Mouse (Mus musculus) MEL (cell line): ENCODE results near the gene Slc25a48. TPM values are rescaled to one million over a fixed set of nuclear protein-coding genes. Genes with fewer than 3 reads are reported as not detected.

Source experiments
- DNase-seq: peaks from one replicate; pipeline ENCODE4 v3.0.0; 2011; ENCODE audit warnings: low read depth, low spot score
- H3K27ac ChIP-seq: 2 replicates; pipeline ENCODE4 v1.5.1; 2012; ENCODE audit warnings: low read depth, mild to moderate bottlenecking, control low read depth, low read length, moderate library complexity; ENCODE audit not compliant: control insufficient read depth
- H3K27me3 ChIP-seq, 2 experiments: fragments of 150-350 bp in 1 of 2; sonication (generic) in 1 of 2; 2 replicates each; pipeline ENCODE4 v1.6.1; 2012; ENCODE audit warnings: low read length in 2 of 2, mild to moderate bottlenecking in 2 of 2, improper control_type of control experiment in 1 of 2, moderate library complexity in 1 of 2; ENCODE audit not compliant: insufficient read depth in 2 of 2, control insufficient read depth in 1 of 2
- H3K36me3 ChIP-seq, 2 experiments: 2 replicates each; pipeline ENCODE4 v1.6.1; 2012 to 2014; ENCODE audit warnings: low read length in 2 of 2, improper control_type of control experiment in 1 of 2, inconsistent platforms in 1 of 2, mild to moderate bottlenecking in 1 of 2; ENCODE audit not compliant: insufficient read depth in 2 of 2, control insufficient read depth in 1 of 2
- H3K4me1 ChIP-seq, 2 experiments: fragments of 150-350 bp in 1 of 2; sonication (generic) in 1 of 2; 2 replicates each; pipeline ENCODE4 v1.6.1; 2012; ENCODE audit warnings: low read length in 2 of 2, improper control_type of control experiment in 1 of 2, mild to moderate bottlenecking in 1 of 2; ENCODE audit not compliant: insufficient read depth in 2 of 2, control insufficient read depth in 1 of 2
- H3K4me3 ChIP-seq, 2 experiments: fragments of 150-350 bp in 1 of 2; sonication (generic) in 1 of 2; 2 replicates each; pipeline ENCODE4 v1.5.1; 2012; ENCODE audit warnings: low read depth in 2 of 2, low read length in 2 of 2, mild to moderate bottlenecking in 2 of 2, moderate library complexity in 2 of 2, control low read depth in 1 of 2, improper control_type of control experiment in 1 of 2; ENCODE audit not compliant: control insufficient read depth in 1 of 2, insufficient read depth in 1 of 2
- H3K79me2 ChIP-seq: 2 replicates; pipeline ENCODE4 v1.6.1; 2012; ENCODE audit warnings: mild to moderate bottlenecking, low read length, moderate library complexity; ENCODE audit not compliant: control insufficient read depth, poor library complexity, insufficient read depth
- H3K9ac ChIP-seq: 2 replicates; pipeline ENCODE4 v1.6.1; 2012; ENCODE audit warnings: low read depth, mild to moderate bottlenecking, control low read depth, low read length, moderate library complexity; ENCODE audit not compliant: control insufficient read depth, poor library complexity, severe bottlenecking
- H3K9me3 ChIP-seq: fragments of 150-350 bp; sonication (generic); replicated peaks from 2 replicates; pipeline ENCODE4 v1.6.1; 2012; ENCODE audit warnings: mild to moderate bottlenecking, low read length, improper control_type of control experiment, moderate library complexity; ENCODE audit not compliant: insufficient read depth
- BHLHE40 ChIP-seq: IDR thresholded peaks from 2 replicates; pipeline ENCODE4 v1.6.1; 2012; ENCODE audit warnings: low read depth, mild to moderate bottlenecking, inconsistent platforms, low read length, improper control_type of control experiment, borderline replicate concordance
- CHD1 ChIP-seq: IDR thresholded peaks from 2 replicates; pipeline ENCODE4 v1.6.1; 2012; ENCODE audit warnings: low read depth, mild to moderate bottlenecking, inconsistent platforms, low read length, improper control_type of control experiment
- CTCF ChIP-seq, 3 experiments: IDR thresholded peaks in 2 of 3; conservative IDR thresholded peaks in 1 of 3; 2 replicates each; pipeline ENCODE4 v1.5.1; 2011 to 2012; ENCODE audit warnings: low read length in 3 of 3, low read depth in 2 of 3, mild to moderate bottlenecking in 2 of 3, improper control_type of control experiment in 1 of 3, inconsistent platforms in 1 of 3, mixed read lengths in 1 of 3, moderate library complexity in 1 of 3; ENCODE audit not compliant: control insufficient read depth in 1 of 3, insufficient read depth in 1 of 3, poor library complexity in 1 of 3, severe bottlenecking in 1 of 3
- EP300 ChIP-seq, 2 experiments: IDR thresholded peaks; 2 replicates each; pipeline ENCODE4 v1.6.1; 2011; ENCODE audit warnings: improper control_type of control experiment in 2 of 2, low read length in 2 of 2, low read depth in 1 of 2, mild to moderate bottlenecking in 1 of 2
- ETS1 ChIP-seq: IDR thresholded peaks from 2 replicates; pipeline ENCODE4 v1.6.1; 2012; ENCODE audit warnings: low read depth, mild to moderate bottlenecking, inconsistent platforms, low read length, improper control_type of control experiment, moderate library complexity
- GABPA ChIP-seq: IDR thresholded peaks from 2 replicates; pipeline ENCODE4 v1.6.1; 2012; ENCODE audit warnings: low read depth, mild to moderate bottlenecking, inconsistent platforms, low read length, improper control_type of control experiment, moderate library complexity
- GATA1 ChIP-seq: IDR thresholded peaks from 2 replicates; pipeline ENCODE4 v1.6.1; 2011; ENCODE audit warnings: low read depth, low read length, improper control_type of control experiment
- HCFC1 ChIP-seq: IDR thresholded peaks from 2 replicates; pipeline ENCODE4 v1.6.1; 2012; ENCODE audit warnings: low read depth, mild to moderate bottlenecking, inconsistent platforms, low read length, improper control_type of control experiment, moderate library complexity
- JUND ChIP-seq: IDR thresholded peaks from 2 replicates; pipeline ENCODE4 v1.6.1; 2011; ENCODE audit warnings: low read depth, mild to moderate bottlenecking, improper control_type of control experiment, low read length
- KAT2A ChIP-seq: conservative IDR thresholded peaks from 2 replicates; pipeline ENCODE4 v1.6.1; 2012; ENCODE audit warnings: low read depth, low read length, improper control_type of control experiment, inconsistent platforms
- MAFK ChIP-seq: IDR thresholded peaks from 2 replicates; pipeline ENCODE4 v1.6.1; 2011; ENCODE audit warnings: low read depth, mild to moderate bottlenecking, low read length, improper control_type of control experiment, borderline replicate concordance
- MAZ ChIP-seq: IDR thresholded peaks from 2 replicates; pipeline ENCODE4 v1.6.1; 2012; ENCODE audit warnings: low read depth, mild to moderate bottlenecking, inconsistent platforms, low read length, improper control_type of control experiment
- MEF2A ChIP-seq: IDR thresholded peaks from 2 replicates; pipeline ENCODE4 v1.6.1; 2014; ENCODE audit warnings: low read depth, mild to moderate bottlenecking, inconsistent platforms, low read length, improper control_type of control experiment; ENCODE audit not compliant: poor library complexity, insufficient replicate concordance, severe bottlenecking; ENCODE audit errors: extremely low read depth
- MYB ChIP-seq: IDR thresholded peaks from 2 replicates; pipeline ENCODE4 v1.6.1; 2011; ENCODE audit warnings: mild to moderate bottlenecking, low read depth, low read length, improper control_type of control experiment
- MYC ChIP-seq: IDR thresholded peaks from 2 replicates; pipeline ENCODE4 v1.6.1; 2011; ENCODE audit warnings: low read depth, mild to moderate bottlenecking, low read length, improper control_type of control experiment, moderate library complexity
- NELFE ChIP-seq: IDR thresholded peaks from 2 replicates; pipeline ENCODE4 v1.6.1; 2011; ENCODE audit warnings: low read depth, low read length, improper control_type of control experiment
- POLR2A ChIP-seq, 2 experiments: IDR thresholded peaks; 2 replicates each; pipeline ENCODE4 v1.6.1; 2011 to 2012; ENCODE audit warnings: low read length in 2 of 2, mild to moderate bottlenecking in 2 of 2, control low read depth in 1 of 2, improper control_type of control experiment in 1 of 2, low read depth in 1 of 2, moderate library complexity in 1 of 2; ENCODE audit not compliant: control insufficient read depth in 1 of 2, insufficient read depth in 1 of 2, poor library complexity in 1 of 2
- POLR2AphosphoS2 ChIP-seq: IDR thresholded peaks from 2 replicates; pipeline ENCODE4 v1.6.1; 2011; ENCODE audit warnings: low read length, improper control_type of control experiment
- POLR2AphosphoS5 ChIP-seq: IDR thresholded peaks from 2 replicates; pipeline ENCODE4 v1.6.1; 2012; ENCODE audit warnings: low read depth, borderline replicate concordance, mild to moderate bottlenecking, inconsistent platforms, low read length, moderate library complexity, mixed read lengths
- RAD21 ChIP-seq: IDR thresholded peaks from 2 replicates; pipeline ENCODE4 v1.6.1; 2011; ENCODE audit warnings: mild to moderate bottlenecking, low read depth, low read length, improper control_type of control experiment
- RCOR1 ChIP-seq: IDR thresholded peaks from 2 replicates; pipeline ENCODE4 v1.6.1; 2012; ENCODE audit warnings: low read depth, mild to moderate bottlenecking, inconsistent platforms, low read length, improper control_type of control experiment
- SIN3A ChIP-seq: IDR thresholded peaks from 2 replicates; pipeline ENCODE4 v1.6.1; 2012; ENCODE audit warnings: low read length, improper control_type of control experiment, inconsistent platforms
- TAL1 ChIP-seq: IDR thresholded peaks from 2 replicates; pipeline ENCODE4 v1.6.1; 2012; ENCODE audit warnings: mild to moderate bottlenecking, inconsistent platforms, low read length, moderate library complexity, mixed read lengths
- TBP ChIP-seq: IDR thresholded peaks from 2 replicates; pipeline ENCODE4 v1.8.0; 2011; ENCODE audit warnings: low read depth, low read length, improper control_type of control experiment
- UBTF ChIP-seq: IDR thresholded peaks from 2 replicates; pipeline ENCODE4 v1.6.1; 2012; ENCODE audit warnings: low read depth, mild to moderate bottlenecking, inconsistent platforms, low read length, improper control_type of control experiment, moderate library complexity, borderline replicate concordance; ENCODE audit not compliant: insufficient read depth
- ZC3H11A ChIP-seq: IDR thresholded peaks from 2 replicates; pipeline ENCODE4 v1.6.1; 2012; ENCODE audit warnings: low read depth, mild to moderate bottlenecking, inconsistent platforms, low read length, improper control_type of control experiment
- ZKSCAN1 ChIP-seq: IDR thresholded peaks from 2 replicates; pipeline ENCODE4 v1.6.1; 2012; ENCODE audit warnings: low read depth, mild to moderate bottlenecking, inconsistent platforms, low read length, improper control_type of control experiment, moderate library complexity
- polyA plus RNA-seq, 2 experiments: library from polyadenylated mRNA; stranded (reverse) in 1 of 2; unstranded in 1 of 2; fragments of >175 nt in 1 of 2; fragments of >200 nt in 1 of 2; gene quantifications; 2 replicates each; pipeline versions ENCODE4 v1.2.1 to v1.2.4; 2012; ENCODE audit warnings: low replicate concordance in 2 of 2, low read depth in 1 of 2; ENCODE audit not compliant: insufficient read length in 2 of 2, insufficient read depth in 1 of 2, missing spikeins in 1 of 2
- total RNA-seq: library from RNA; depleted of rRNA; stranded (reverse); fragments of 300-350 nt; gene quantifications from 2 replicates; pipeline ENCODE4 v1.2.3, GENCODE M21; 2012

Gene Slc25a48
- total and polyA plus RNA-seq, 3 experiments, result not detected

GRCm38 (mm10) chr13:56477271-56477670 lies 39.1 kb downstream of the Slc25a48 start:
- H3K27ac ChIP-seq, result no peak overlapping the region
- no peak overlapping the region for H3K9ac ChIP-seq
- no peaks in the 10 kb centered on the region for H3K4me1 ChIP-seq
- H3K27me3 ChIP-seq, result no peaks in the 10 kb centered on the region
- DNase-seq, result no peak
- no peak overlapping the region for H3K4me3 ChIP-seq
- TF ChIP-seq GABPA, result no peak
- no peak for TF ChIP-seq RAD21
- no peak for TF ChIP-seq BHLHE40
- no peak for TF ChIP-seq NELFE
- no peak for TF ChIP-seq TBP
- TF ChIP-seq CHD1, result no peak
- TF ChIP-seq MYC, result no peak
- no peaks in the 10 kb centered on the region for H3K9me3 ChIP-seq
- H3K79me2 ChIP-seq, result no peaks in the 10 kb centered on the region
- H3K36me3 ChIP-seq, result no peaks in the 10 kb centered on the region

- TF ChIP-seq CTCF (IDR thresholded peaks at IDR 0.05 in 2 of 3, conservative IDR thresholded peaks at IDR 0.05 in 1 of 3; ENCODE audit: control insufficient read depth in 1 of 3, insufficient read depth in 1 of 3, low read depth in 2 of 3, low read length in 3 of 3, poor library complexity in 1 of 3, severe bottlenecking in 1 of 3) (no peak), ZKSCAN1 (no peak), SIN3A (no peak), POLR2AphosphoS2 (no peak), NELFE (no peak), RAD21 (no peak), GATA1 (no peak), POLR2AphosphoS5 (no peak), JUND (no peak), EP300 (IDR thresholded peaks at IDR 0.05; ENCODE audit: low read depth in 1 of 2, low read length in 2 of 2) (no peak), MAZ (no peak), HCFC1 (no peak)
- TF ChIP-seq, all 39 proteins: peak for 0
- H3K27ac ChIP-seq, result no peak overlapping the region
- no peak for DNase-seq
- no peaks in the 10 kb centered on the region for H3K4me1 ChIP-seq
- no peaks in the 10 kb centered on the region for H3K36me3 ChIP-seq
- no peaks in the 10 kb centered on the region for H3K79me2 ChIP-seq
- H3K4me3 ChIP-seq, result no peak overlapping the region
- no peaks in the 10 kb centered on the region for H3K27me3 ChIP-seq
- H3K9me3 ChIP-seq, result no peaks in the 10 kb centered on the region
- no peak overlapping the region for H3K9ac ChIP-seq
Measured at GRCm38 (mm10) chr13:56478027-56478426, 39.9 kb downstream of the Slc25a48 start.

- H3K9me3 ChIP-seq, result no peaks in the 10 kb centered on the region
- no peaks in the 10 kb centered on the region for H3K79me2 ChIP-seq
- no peaks in the 10 kb centered on the region for H3K27me3 ChIP-seq
- H3K36me3 ChIP-seq, result no peaks in the 10 kb centered on the region
- no peaks in the 10 kb centered on the region for H3K4me1 ChIP-seq
- H3K27ac ChIP-seq, result no peak within 1 kb of the TSS
- DNase-seq, result no peak
- no peak within 1 kb of the TSS for H3K9ac ChIP-seq
- no peak within 1 kb of the TSS for H3K4me3 ChIP-seq
- TF ChIP-seq UBTF, result no peak
- TF ChIP-seq MYC, result no peak
- no peak for TF ChIP-seq KAT2A
- no peak for TF ChIP-seq TAL1
- no peak for TF ChIP-seq ZC3H11A
- no peak for TF ChIP-seq JUND
- no peak for TF ChIP-seq POLR2A (IDR thresholded peaks at IDR 0.05; ENCODE audit: control insufficient read depth in 1 of 2, insufficient read depth in 1 of 2, low read depth in 1 of 2, low read length in 2 of 2, poor library complexity in 1 of 2)
- TF ChIP-seq CTCF (IDR thresholded peaks at IDR 0.05 in 2 of 3, conservative IDR thresholded peaks at IDR 0.05 in 1 of 3; ENCODE audit: control insufficient read depth in 1 of 3, insufficient read depth in 1 of 3, low read depth in 2 of 3, low read length in 3 of 3, poor library complexity in 1 of 3, severe bottlenecking in 1 of 3), result no peak
- TF ChIP-seq MAFK, result no peak
- TF ChIP-seq TBP, result no peak
- no peak for TF ChIP-seq RCOR1
- no peak for TF ChIP-seq SIN3A
- no peak for TF ChIP-seq GATA1
- TF ChIP-seq ETS1, result no peak
- TF ChIP-seq MYB, result no peak
- no peak for TF ChIP-seq MEF2A
Measured at GRCm38 (mm10) chr13:56482146-56482545, 44.0 kb downstream of the Slc25a48 start, which contains the start of gene Il9. Gene Il9 (minus strand): TSS chr13:56482246.
